Mouse (Mus musculus) ES-E14 (cell line): Measurements from ENCODE around the gene Bcas3. TPM values are rescaled to one million over a fixed set of nuclear protein-coding genes. Genes with fewer than 3 reads are reported as not detected.

Experiments used
- DNase-seq: peaks from one replicate; pipeline ENCODE4 v3.0.0-alpha.2; 2013; ENCODE audit warnings: low read depth, low spot score
- H3K27ac ChIP-seq: 2 replicates; pipeline ENCODE4 v1.5.1; 2012; ENCODE audit warnings: low read depth, mild to moderate bottlenecking, low read length, moderate library complexity, mixed read lengths; ENCODE audit not compliant: poor library complexity, insufficient read depth, severe bottlenecking
- H3K36me3 ChIP-seq: 2 replicates; pipeline ENCODE4 v1.6.1; 2012; ENCODE audit warnings: mild to moderate bottlenecking, low read length, moderate library complexity, mixed read lengths; ENCODE audit not compliant: control insufficient read depth, poor library complexity, insufficient read depth, severe bottlenecking
- H3K4me1 ChIP-seq, 2 experiments: fragments of 150-350 bp in 1 of 2; sonication (generic) in 1 of 2; 2 replicates each; pipeline ENCODE4 v1.6.1; 2012; ENCODE audit warnings: low read length in 2 of 2, mild to moderate bottlenecking in 1 of 2, mixed read lengths in 1 of 2; ENCODE audit not compliant: control insufficient read depth in 2 of 2, insufficient read depth in 2 of 2, poor library complexity in 1 of 2
- H3K4me3 ChIP-seq, 2 experiments: fragments of 150-350 bp in 1 of 2; sonication (generic) in 1 of 2; 2 replicates each; pipeline ENCODE4 v1.5.1; 2012; ENCODE audit warnings: low read length in 2 of 2, low read depth in 1 of 2, mild to moderate bottlenecking in 1 of 2, mixed read lengths in 1 of 2; ENCODE audit not compliant: insufficient read depth in 1 of 2, poor library complexity in 1 of 2, severe bottlenecking in 1 of 2
- H3K9ac ChIP-seq: 2 replicates; pipeline ENCODE4 v1.6.1; 2012; ENCODE audit warnings: low read depth, mild to moderate bottlenecking, low read length, mixed read lengths; ENCODE audit not compliant: poor library complexity, insufficient read depth, severe bottlenecking
- H3K9me3 ChIP-seq: fragments of 150-350 bp; sonication (generic); 2 replicates; pipeline ENCODE4 v1.6.1; 2012; ENCODE audit warnings: low read depth, mild to moderate bottlenecking, low read length; ENCODE audit not compliant: control insufficient read depth, insufficient read depth
- CHD2 ChIP-seq: IDR thresholded peaks from 2 replicates; pipeline ENCODE4 v1.6.1; 2014; ENCODE audit warnings: mild to moderate bottlenecking, low read depth, low read length, inconsistent platforms
- HCFC1 ChIP-seq: IDR thresholded peaks from 2 replicates; pipeline ENCODE4 v1.6.1; 2012; ENCODE audit warnings: low read length, inconsistent platforms, borderline replicate concordance; ENCODE audit not compliant: insufficient read depth
- MAFK ChIP-seq: IDR thresholded peaks from 2 replicates; pipeline ENCODE4 v1.6.1; 2014; ENCODE audit warnings: mild to moderate bottlenecking, low read depth, low read length, inconsistent platforms; ENCODE audit not compliant: insufficient read depth
- ZC3H11A ChIP-seq: IDR thresholded peaks from 2 replicates; pipeline ENCODE4 v1.6.1; 2012; ENCODE audit warnings: low read depth, mild to moderate bottlenecking, inconsistent platforms, low read length, borderline replicate concordance
- ZNF384 ChIP-seq: IDR thresholded peaks from 2 replicates; pipeline ENCODE4 v1.6.1; 2012; ENCODE audit warnings: low read depth, low read length, inconsistent platforms
- in situ Hi-C, 2 experiments: fragments of 600-800 bp; cut with MboI; formaldehyde crosslinking; loops; one replicate each; pipeline ENCODE4 v1.15.1; 2025; ENCODE audit warnings: low sequenced_read_pairs in 2 of 2, inconsistent platforms in 1 of 2; ENCODE audit not compliant: unreplicated experiment in 2 of 2
- total RNA-seq: library from RNA; depleted of rRNA; stranded (reverse); fragments of 300-350 nt; gene quantifications from 2 replicates; pipeline ENCODE4 v1.2.3, GENCODE M21; 2012

Gene Bcas3
- total RNA-seq, 1 experiment: 23.6 TPM

DNA sequence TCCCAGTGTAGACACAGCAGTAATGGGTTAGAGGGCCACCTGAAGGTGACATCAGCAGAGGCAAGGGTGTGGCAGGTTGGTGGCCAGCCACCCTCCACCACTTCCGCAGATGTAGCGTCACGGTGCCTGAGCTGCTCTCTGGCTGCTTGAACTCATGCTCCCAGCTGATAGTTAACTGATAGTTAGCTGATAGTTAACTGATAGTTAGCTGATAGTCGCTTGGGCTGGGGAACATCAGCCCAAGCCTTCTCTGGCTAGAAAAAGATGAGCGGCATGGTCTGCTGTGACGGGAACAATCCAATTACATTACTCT is 291.7 kb downstream of the Bcas3 start:
- no peaks in the 10 kb centered on the region for H3K4me1 ChIP-seq
- no peak overlapping the region for H3K27ac ChIP-seq
- H3K4me3 ChIP-seq: no peak overlapping the region
- in situ Hi-C loops: no loop called here
- TF ChIP-seq MAFK (no peak), ZC3H11A (no peak), ZNF384 (no peak), HCFC1 (no peak), CHD2 (no peak)
- DNase-seq: no peak
- H3K36me3 ChIP-seq: no peaks in the 10 kb centered on the region
- no peak overlapping the region for H3K9ac ChIP-seq
- H3K9me3 ChIP-seq: no peaks in the 10 kb centered on the region

DNA sequence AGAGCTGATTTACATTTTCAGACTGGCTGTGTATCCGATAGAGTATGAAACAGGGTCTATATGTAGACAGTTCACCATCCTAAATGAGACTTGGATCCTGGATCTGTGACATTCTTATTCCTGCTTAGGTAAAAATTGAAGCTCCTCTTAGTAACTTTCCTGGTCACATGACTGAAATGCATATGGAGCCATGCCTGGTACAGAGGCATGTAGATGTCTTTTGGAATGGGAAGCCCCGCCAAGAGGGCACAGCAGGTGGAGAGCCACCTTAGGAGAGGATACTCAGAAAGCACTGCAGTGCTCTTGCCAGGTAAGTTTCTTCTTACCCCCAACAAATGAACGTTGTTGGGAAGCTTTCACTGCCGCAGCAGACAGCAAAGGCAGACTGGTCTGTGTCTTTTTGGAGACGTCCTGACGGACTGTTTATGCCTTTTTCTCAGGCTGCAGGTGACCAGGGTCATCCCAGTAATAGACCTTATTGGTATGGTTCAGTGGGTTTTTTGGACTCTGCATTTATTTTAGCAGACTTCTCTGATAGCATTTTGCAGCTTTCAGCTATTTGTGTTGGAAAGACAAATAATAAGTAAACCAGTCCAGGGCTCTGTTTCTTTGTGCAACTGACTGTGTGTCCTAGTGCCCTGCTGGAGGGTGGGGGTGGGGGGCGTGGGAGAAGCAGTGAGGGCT is 292.3 kb downstream of the Bcas3 start:
- H3K4me3 ChIP-seq: no peak overlapping the region
- no peak for DNase-seq
- no peaks in the 10 kb centered on the region for H3K36me3 ChIP-seq
- no peaks in the 10 kb centered on the region for H3K4me1 ChIP-seq
- H3K9ac ChIP-seq: no peak overlapping the region
- in situ Hi-C loops: no loop called here
- no peaks in the 10 kb centered on the region for H3K9me3 ChIP-seq
- H3K27ac ChIP-seq: no peak overlapping the region
- TF ChIP-seq ZNF384: no peak
- TF ChIP-seq CHD2: no peak

DNA sequence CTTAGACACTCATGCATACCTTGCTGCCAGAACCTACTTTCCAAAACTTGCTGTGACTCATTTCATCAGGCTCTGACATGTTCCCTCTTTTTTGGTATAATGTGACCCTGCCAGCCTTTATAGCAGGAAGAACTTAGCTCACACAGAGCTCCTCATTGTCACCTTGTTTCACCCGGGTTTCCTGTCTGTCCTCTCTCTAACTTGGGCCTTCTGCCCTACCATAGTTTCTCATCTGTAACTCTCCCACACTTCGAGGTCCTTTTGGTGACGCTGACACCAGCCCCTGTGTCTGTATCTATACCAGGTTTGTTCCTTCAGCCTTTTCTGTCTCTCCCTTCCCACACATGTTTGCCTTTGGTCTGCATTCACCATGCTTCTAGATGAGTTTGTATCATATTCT is 295.9 kb downstream of the Bcas3 start:
- Histone ChIP-seq H3K9me3 (no peaks in the 10 kb centered on the region), H3K27ac (no peak overlapping the region), H3K4me3 (no peak overlapping the region), H3K4me1 (no peaks in the 10 kb centered on the region), H3K36me3 (no peaks in the 10 kb centered on the region), H3K9ac (no peak overlapping the region)
- TF ChIP-seq MAFK (no peak), HCFC1 (no peak), ZNF384 (no peak), ZC3H11A (no peak), CHD2 (no peak)
- in situ Hi-C loops: no loop called here
- DNase-seq: no peak

DNA sequence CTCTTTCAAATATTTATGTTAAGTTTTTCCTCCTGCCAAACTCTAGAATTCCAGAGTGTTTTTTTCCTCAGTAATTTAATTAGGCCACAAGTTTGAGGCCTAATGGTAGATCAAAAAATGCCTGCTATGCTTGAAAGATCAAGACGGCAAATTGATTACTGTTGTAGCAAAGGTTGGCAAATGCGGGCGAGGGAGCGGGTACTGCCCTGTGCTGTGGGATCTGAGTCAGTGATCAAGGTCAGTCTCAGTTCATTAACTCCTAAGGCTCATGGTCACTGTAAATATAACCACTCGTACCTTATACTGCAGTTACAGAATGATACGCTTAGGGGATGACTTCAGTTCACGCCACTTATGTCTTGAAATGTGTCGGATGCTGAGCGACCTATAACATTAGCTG is 296.4 kb downstream of the Bcas3 start:
- H3K9ac ChIP-seq: no peak overlapping the region

DNA sequence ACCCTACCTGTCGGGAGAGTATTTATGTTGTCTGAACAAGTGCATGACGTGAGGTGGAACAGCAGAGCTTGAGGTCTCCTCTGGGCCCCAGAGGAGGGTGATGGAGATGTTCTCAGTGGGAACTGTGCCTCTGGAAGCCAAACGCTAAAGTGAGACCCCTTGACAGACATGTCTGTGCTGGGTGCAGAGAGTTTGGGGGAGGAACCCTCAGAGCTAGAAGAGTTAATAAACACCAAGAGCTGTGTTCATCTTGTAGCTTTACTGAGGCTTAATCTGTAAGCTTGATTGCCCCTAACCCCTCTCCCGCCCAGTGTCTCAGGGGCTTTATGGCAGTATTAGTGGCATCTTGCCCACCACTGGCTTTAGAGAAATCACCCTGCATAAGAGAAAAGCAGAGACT is 304.5 kb downstream of the Bcas3 start:
- DNase-seq: no peak
- H3K9ac ChIP-seq: no peak overlapping the region
- no peak overlapping the region for H3K27ac ChIP-seq
- TF ChIP-seq ZC3H11A (no peak), ZNF384 (no peak), CHD2 (no peak)
- no peaks in the 10 kb centered on the region for H3K36me3 ChIP-seq
- no peaks in the 10 kb centered on the region for H3K9me3 ChIP-seq
- H3K4me3 ChIP-seq: no peak overlapping the region
- in situ Hi-C loops: no loop called here
- peaks cover 0 to 7% of the 10 kb centered on the region in 2 experiments; a peak in 1 of 4 replicates for H3K4me1 ChIP-seq

More for the DNA sequence above, 296.4 kb downstream of the Bcas3 start:
- Histone ChIP-seq H3K4me1 (no peaks in the 10 kb centered on the region), H3K27ac (no peak overlapping the region), H3K4me3 (no peak overlapping the region), H3K36me3 (no peaks in the 10 kb centered on the region), H3K9me3 (no peaks in the 10 kb centered on the region)
- TF ChIP-seq ZC3H11A (no peak), ZNF384 (no peak), CHD2 (no peak), HCFC1 (no peak), MAFK (no peak)
- in situ Hi-C loops: no loop called here
- DNase-seq: no peak
